Mouse (Mus musculus) midbrain, embryonic 12.5 days (tissue): ENCODE measurements around the gene Znhit3. TPM values are rescaled to one million over a fixed set of nuclear protein-coding genes. Genes with fewer than 3 reads are reported as not detected.

Source experiments
- ATAC-seq: fragments of 200-750 bp; cut with Nextera tagmentation; 2 replicates; pipeline ENCODE4 v1.8.0; 2017; ENCODE audit warnings: low read depth, moderate TSS enrichment, moderate library complexity; ENCODE audit not compliant: low FRiP score
- H3K27ac ChIP-seq: fragments of 300-500 bp; sonication (generic); replicated peaks from 2 replicates; pipeline ENCODE4 v1.5.1; 2016; ENCODE audit warnings: mild to moderate bottlenecking
- H3K27me3 ChIP-seq: fragments of 300-500 bp; sonication (generic); 2 replicates; pipeline ENCODE4 v1.6.1; 2016; ENCODE audit warnings: mild to moderate bottlenecking
- H3K36me3 ChIP-seq: fragments of 300-500 bp; sonication (generic); 2 replicates; pipeline ENCODE4 v1.6.1; 2016
- H3K4me1 ChIP-seq: fragments of 300-500 bp; sonication (generic); 2 replicates; pipeline ENCODE4 v1.6.1; 2016
- H3K4me2 ChIP-seq: fragments of 300-500 bp; sonication (generic); replicated peaks from 2 replicates; pipeline ENCODE4 v1.6.1; 2016; ENCODE audit warnings: mild to moderate bottlenecking, moderate library complexity
- H3K4me3 ChIP-seq: fragments of 300-500 bp; sonication (generic); 2 replicates; pipeline ENCODE4 v1.5.1; 2016; ENCODE audit warnings: mild to moderate bottlenecking
- H3K9ac ChIP-seq: fragments of 300-500 bp; sonication (generic); replicated peaks from 2 replicates; pipeline ENCODE4 v1.6.1; 2016; ENCODE audit warnings: mild to moderate bottlenecking, moderate library complexity
- H3K9me3 ChIP-seq: fragments of 300-500 bp; sonication (generic); 2 replicates; pipeline ENCODE4 v1.6.1; 2016; ENCODE audit warnings: mild to moderate bottlenecking
- WGBS: fragments of 180-500 bp; shearing (Covaris S2); methylation state at CpG from one replicate; pipeline ENCODE4 v1.1.7; 2016; 5-methylcytosine and 5-hydroxymethylcytosine counted together
- polyA plus RNA-seq: library from polyadenylated mRNA; unstranded; fragments of >200 nt; fragmentation: Nextera tagmentation; extraction: Ambion mirVana; gene quantifications from 2 replicates; pipeline ENCODE4 v1.2.1, GENCODE M21; 2016

Gene Znhit3
- polyA plus RNA-seq, 1 experiment from 2014 or later = 62.4 TPM

DNA sequence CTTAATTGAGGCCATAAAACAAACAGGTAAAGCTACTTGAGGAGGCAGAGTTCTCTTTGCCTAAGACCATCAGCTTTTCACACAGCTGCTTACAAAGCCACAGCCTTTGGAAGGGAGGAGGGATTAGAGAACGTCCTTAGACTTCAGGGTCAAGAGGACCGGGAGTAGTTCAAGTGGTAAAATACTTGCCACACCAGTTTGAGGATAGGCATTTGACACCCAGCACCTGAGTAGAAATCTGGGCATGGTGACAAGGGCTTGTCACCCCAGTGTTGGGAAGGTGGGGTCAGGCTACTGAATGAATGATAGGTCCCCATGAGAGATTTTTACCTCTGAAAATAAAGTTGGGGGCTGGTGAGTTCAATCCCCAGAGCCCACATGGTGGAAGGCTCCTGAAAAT is 36.4 kb upstream of the Znhit3 start:
- no peak overlapping the region for H3K4me3 ChIP-seq
- H3K9ac ChIP-seq = no peak overlapping the region
- H3K4me2 ChIP-seq = no peak overlapping the region
- H3K9me3 ChIP-seq = no peaks in the 10 kb centered on the region
- no peak overlapping the region for H3K27ac ChIP-seq
- no peak for ATAC-seq
- H3K27me3 ChIP-seq = peaks cover 24% of the 10 kb centered on the region
- H3K36me3 ChIP-seq = no peaks in the 10 kb centered on the region
- H3K4me1 ChIP-seq = peaks cover 5% of the 10 kb centered on the region; the same call in 1 of the 2 replicates
- 19% methylated on average over 2 of the region's 2 CpGs for WGBS

DNA sequence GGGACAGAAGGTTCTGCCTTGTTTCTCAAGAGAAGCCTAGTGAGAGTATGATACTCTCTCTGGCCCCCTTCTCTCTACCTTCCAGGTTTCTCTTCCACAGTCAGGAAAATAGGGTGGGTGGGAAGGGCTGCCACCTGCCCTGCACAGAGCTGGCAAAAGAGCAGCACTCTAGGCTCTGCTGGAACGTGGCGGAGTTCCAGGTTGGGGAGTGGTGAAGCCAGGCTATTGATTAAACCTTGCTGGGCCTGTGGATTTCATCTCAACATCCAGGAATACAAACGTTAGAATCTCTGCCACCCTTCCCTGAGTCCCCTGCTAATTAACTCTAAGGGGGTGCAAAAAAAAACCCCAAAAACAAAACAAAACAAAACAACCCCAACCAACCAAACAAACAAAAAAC is 32.4 kb upstream of the Znhit3 start:
- Histone ChIP-seq H3K4me3 (no peak overlapping the region), H3K27me3 (peaks cover 11% of the 10 kb centered on the region; the same call in 1 of the 2 replicates), H3K9ac (no peak overlapping the region), H3K4me2 (no peak overlapping the region), H3K36me3 (no peaks in the 10 kb centered on the region), H3K27ac (no peak overlapping the region), H3K9me3 (no peaks in the 10 kb centered on the region), H3K4me1 (peaks cover 22% of the 10 kb centered on the region)
- WGBS = 40% methylated on average over 3 of the region's 3 CpGs
- ATAC-seq = no peak

DNA sequence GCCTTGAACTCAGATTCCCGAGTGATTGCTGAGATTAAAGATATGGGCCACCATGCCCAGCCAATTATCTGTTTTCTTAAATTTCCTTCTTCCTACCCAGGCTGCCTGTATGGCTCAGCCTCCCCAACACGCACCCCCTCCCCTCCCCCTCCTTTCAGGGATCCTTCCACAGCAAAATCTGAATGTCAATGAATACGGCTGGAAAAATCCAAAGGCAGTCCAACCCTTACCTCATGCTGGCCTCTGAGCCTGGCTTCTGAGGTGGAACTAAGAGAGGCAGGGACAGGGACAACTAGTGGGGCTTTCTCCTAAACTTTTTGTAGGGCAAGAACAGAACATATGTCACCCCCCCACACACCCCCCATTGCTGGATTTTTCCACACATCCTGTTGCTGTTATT is 31.9 kb upstream of the Znhit3 start:
- Histone ChIP-seq H3K9ac (no peak overlapping the region), H3K4me2 (no peak overlapping the region), H3K9me3 (no peaks in the 10 kb centered on the region), H3K4me3 (no peak overlapping the region), H3K27me3 (peaks cover 14% of the 10 kb centered on the region), H3K36me3 (no peaks in the 10 kb centered on the region), H3K27ac (no peak overlapping the region), H3K4me1 (peaks cover 26% of the 10 kb centered on the region)
- 34% methylated on average over 3 of the region's 3 CpGs for WGBS
- no peak for ATAC-seq

DNA sequence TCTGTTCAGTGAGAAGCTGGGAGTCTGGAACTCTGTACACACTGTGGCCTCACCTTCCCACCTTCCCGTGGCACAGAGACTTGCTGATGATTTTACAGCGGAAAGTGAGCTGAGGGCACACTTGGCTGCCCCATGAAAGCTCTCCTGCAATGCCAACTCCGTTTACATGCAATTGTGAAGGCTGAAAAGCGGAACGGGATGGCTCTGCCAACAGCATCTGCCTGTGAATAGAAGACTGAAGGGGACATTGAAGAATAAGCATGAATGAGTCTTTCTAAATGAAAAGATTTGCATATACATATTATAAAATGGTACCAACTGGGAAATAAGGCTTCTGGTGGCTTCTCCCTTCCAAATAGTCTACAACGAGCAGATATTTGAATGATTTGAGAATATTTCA is 31.0 kb upstream of the Znhit3 start:
- Histone ChIP-seq H3K4me1 (peaks cover 26% of the 10 kb centered on the region), H3K4me3 (no peak overlapping the region)

DNA sequence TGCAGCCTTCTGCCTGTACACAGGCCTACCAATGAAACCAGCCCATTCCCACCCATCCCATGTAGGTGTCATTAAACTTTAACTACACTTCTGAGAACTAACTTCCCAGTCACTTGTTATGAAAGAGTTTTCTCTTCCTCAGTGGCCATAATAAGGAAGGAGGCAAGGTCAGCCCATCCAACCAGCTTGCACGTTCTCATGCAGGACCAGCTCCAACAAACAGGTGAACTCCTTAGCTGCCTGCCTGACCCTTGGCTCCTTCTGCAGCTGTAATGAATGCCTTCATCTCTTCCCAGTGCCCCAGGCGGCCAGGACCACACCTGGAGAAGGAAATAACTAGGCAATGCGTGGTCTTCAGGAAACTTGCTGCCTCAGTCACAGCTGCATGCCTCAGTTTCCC is 29.7 kb upstream of the Znhit3 start:
- Histone ChIP-seq H3K4me3 (no peak overlapping the region), H3K27me3 (peaks cover 20% of the 10 kb centered on the region), H3K27ac (no peak overlapping the region), H3K4me1 (peaks cover 26% of the 10 kb centered on the region), H3K4me2 (no peak overlapping the region), H3K9ac (no peak overlapping the region), H3K9me3 (no peaks in the 10 kb centered on the region), H3K36me3 (no peaks in the 10 kb centered on the region)
- 67% methylated on average over 3 of the region's 3 CpGs for WGBS
- ATAC-seq = no peak

More for the DNA sequence above, 31.0 kb upstream of the Znhit3 start:
- WGBS = 69% methylated on average over 6 of the region's 6 CpGs
- no peak for ATAC-seq
- no peaks in the 10 kb centered on the region for H3K9me3 ChIP-seq
- H3K9ac ChIP-seq = no peak overlapping the region
- H3K27me3 ChIP-seq = peaks cover 20% of the 10 kb centered on the region
- no peak overlapping the region for H3K4me2 ChIP-seq
- no peaks in the 10 kb centered on the region for H3K36me3 ChIP-seq
- no peak overlapping the region for H3K27ac ChIP-seq

DNA sequence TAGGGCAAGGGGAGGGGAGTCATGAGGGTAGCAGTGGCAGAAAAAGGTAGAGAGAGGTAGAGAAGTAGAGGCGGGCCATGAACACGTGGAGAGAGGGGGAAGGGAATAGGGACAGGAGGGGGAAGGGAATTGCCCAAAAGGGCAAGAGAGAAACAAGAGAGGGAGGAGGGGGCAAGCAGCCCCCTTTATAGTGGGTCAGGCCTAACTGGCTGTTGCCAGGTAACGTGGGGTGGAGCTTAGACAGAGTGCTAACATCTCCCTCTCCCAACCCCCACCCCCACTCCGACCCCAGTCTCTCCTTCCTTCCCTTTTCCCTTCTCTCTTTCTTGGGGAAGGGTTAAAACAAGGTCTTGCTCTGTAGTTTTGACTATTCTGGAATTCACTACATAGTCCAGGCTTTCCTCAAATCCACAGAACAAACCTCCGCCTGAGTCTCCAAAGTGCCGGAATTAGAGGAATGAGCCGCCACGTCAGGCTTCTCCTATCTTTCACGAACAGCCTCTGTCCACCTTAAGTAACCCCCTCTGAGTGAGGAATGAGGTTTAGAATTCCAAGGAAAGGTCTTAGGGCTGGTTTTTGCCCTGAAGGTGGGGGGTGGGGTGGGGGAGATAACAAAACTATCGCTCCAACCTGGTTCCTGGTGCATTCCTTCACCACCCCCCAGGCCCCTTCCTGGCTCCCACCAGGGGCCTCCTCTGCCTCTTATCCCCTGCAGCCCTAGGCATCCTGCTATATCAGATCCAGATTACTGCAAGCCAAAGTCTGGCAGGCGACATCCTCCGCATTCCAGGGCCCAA is 28.7 kb upstream of the Znhit3 start:
- no peak for ATAC-seq
- Histone ChIP-seq H3K36me3 (no peaks in the 10 kb centered on the region), H3K27me3 (peaks cover 20% of the 10 kb centered on the region), H3K27ac (no peak overlapping the region), H3K4me3 (no peak overlapping the region), H3K4me1 (peaks cover 26% of the 10 kb centered on the region), H3K4me2 (peak overlapping the region; percentile 47), H3K9ac (no peak overlapping the region), H3K9me3 (no peaks in the 10 kb centered on the region)
- WGBS = 2% methylated on average over 12 of the region's 12 CpGs

DNA sequence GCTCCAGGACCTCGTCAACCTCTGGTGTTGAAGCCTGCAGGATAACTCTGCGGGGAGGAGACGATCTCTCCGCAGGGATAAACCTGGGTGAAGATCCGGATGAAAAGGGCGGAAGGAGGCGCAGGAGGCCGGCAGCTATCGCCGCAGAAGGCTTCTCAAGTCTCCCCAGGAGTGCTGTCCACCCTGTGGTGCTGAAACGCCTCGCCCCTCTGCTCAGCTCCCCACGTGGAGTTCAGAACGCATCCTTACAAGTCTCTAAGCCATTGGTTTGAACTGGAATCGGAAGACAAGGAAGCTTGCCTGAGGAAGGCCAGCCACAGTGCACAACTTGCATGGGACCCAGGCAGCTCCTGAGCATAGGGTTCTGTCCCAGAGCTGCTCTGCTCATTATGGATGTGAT is 27.8 kb upstream of the Znhit3 start:
- Histone ChIP-seq H3K9me3 (no peaks in the 10 kb centered on the region), H3K9ac (peak overlapping the region; percentile 28; the same call in 1 of the 2 replicates), H3K4me2 (peak overlapping the region; percentile 47), H3K36me3 (no peaks in the 10 kb centered on the region), H3K4me1 (peaks cover 26% of the 10 kb centered on the region), H3K4me3 (peak overlapping the region; percentile 21), H3K27me3 (peaks cover 20% of the 10 kb centered on the region), H3K27ac (no peak overlapping the region)
- under 1% methylated on average over 15 of the region's 15 CpGs for WGBS
- ATAC-seq = no peak

DNA sequence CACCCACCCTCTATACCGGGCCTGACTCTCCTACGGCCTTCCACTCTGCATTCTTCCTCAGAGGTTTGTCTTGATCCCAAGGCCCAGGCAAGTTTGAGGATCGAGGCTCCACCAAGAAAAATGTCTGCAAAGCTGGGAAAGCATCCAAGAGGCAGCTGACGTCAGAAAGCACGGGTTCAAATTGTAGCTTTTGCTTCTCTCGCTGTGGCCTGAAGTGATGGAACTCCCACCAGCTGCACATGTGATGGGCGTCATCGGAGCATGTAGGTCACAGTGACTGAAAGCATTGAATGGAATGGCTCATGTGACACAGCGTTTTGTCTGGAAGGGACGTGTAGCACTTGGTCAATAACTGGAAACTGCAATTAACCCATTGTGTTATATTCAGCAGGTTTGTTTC is 24.0 kb upstream of the Znhit3 start:
- H3K27me3 ChIP-seq = peaks cover 15% of the 10 kb centered on the region
- H3K9ac ChIP-seq = no peak overlapping the region
- 80% methylated on average over 10 of the region's 10 CpGs for WGBS
- peaks cover 20% of the 10 kb centered on the region for H3K4me1 ChIP-seq
- no peaks in the 10 kb centered on the region for H3K36me3 ChIP-seq
- no peak overlapping the region for H3K4me2 ChIP-seq
- H3K9me3 ChIP-seq = no peaks in the 10 kb centered on the region
- ATAC-seq = no peak
- no peak overlapping the region for H3K27ac ChIP-seq
- no peak overlapping the region for H3K4me3 ChIP-seq

DNA sequence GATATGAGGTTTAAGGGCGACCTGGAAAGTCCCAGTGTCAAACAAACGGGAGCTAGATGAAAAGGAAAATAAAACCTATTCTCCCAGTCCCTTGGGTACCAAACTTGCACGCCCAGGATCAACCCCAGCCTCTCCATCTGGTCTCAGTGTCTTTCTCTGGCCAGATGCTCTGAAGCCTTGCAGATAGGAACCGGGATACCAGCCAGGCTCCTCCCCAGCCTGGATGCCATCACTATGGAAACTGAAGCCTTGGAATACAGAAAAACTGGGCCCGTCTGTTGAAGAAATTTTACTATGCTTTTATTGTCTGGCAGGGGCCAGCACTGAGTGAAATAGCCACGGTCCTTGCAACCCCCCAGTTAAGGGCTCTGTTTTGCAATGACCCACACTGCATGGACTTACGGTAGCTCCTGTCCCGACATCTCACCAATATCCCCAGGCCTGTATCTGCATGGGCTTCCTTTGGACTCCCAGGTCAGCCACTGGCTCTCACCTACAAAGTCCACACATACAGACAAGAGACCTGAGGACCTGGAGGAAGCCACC is 23.4 kb upstream of the Znhit3 start:
- H3K4me3 ChIP-seq = no peak overlapping the region
- H3K36me3 ChIP-seq = no peaks in the 10 kb centered on the region
- H3K27ac ChIP-seq = no peak overlapping the region
- no peak overlapping the region for H3K9ac ChIP-seq
- H3K9me3 ChIP-seq = no peaks in the 10 kb centered on the region
- ATAC-seq = no peak
- peaks cover 14% of the 10 kb centered on the region for H3K4me1 ChIP-seq
- WGBS = 57% methylated on average over 8 of the region's 8 CpGs
- peaks cover 14% of the 10 kb centered on the region for H3K27me3 ChIP-seq
- H3K4me2 ChIP-seq = no peak overlapping the region

DNA sequence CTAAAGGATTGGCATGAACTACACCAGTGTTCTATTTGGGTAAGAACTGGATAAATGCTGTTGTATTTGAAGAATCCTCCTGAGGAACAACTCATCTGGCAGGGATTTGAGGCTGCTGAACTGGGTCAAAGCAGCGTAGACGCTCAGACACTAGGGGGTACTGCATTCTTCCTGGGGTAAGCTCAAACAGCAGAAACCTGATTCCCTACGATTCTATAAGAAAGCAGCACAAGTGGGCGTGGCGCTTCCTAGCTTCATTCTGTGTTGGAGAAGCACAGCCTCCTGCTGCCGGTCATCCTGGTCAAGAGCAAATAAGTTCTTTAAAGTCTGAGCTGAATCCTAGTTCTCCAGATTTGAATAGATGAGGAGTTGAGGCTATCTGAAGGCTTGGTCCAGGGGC is 16.1 kb upstream of the Znhit3 start:
- no peaks in the 10 kb centered on the region for H3K9me3 ChIP-seq
- H3K4me2 ChIP-seq = no peak overlapping the region
- no peak overlapping the region for H3K9ac ChIP-seq
- no peak for ATAC-seq
- WGBS = 9% methylated on average over 6 of the region's 6 CpGs
- H3K36me3 ChIP-seq = no peaks in the 10 kb centered on the region
- no peaks in the 10 kb centered on the region for H3K27me3 ChIP-seq
- H3K27ac ChIP-seq = no peak overlapping the region
- no peaks in the 10 kb centered on the region for H3K4me1 ChIP-seq
- no peak overlapping the region for H3K4me3 ChIP-seq

DNA sequence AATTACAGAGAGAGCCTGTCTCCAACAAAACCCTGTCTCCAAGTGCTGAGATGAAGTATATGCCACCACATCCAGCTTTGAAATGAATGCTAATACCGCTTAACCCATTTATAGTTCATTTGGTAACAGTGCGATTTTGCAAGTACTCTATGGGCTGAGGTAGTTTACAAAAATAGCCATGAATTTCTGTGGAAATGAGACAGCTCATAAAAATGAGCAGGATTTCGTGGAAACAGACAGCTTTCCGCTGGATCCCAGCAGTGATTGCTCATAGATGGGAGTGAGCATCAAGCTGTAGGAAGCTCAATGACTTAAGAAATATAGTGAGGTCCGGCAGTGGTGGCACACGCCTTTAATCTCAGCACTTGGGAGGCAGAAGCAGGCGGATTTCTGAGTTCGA is 4.8 kb upstream of the Znhit3 start:
- Histone ChIP-seq H3K4me2 (no peak overlapping the region), H3K9ac (no peak overlapping the region), H3K27ac (no peak overlapping the region), H3K4me1 (peaks cover 11% of the 10 kb centered on the region; the same call in 1 of the 2 replicates), H3K9me3 (no peaks in the 10 kb centered on the region), H3K36me3 (no peaks in the 10 kb centered on the region), H3K4me3 (no peak overlapping the region), H3K27me3 (no peaks in the 10 kb centered on the region)
- ATAC-seq = no peak
- 92% methylated on average over 8 of the region's 8 CpGs for WGBS

DNA sequence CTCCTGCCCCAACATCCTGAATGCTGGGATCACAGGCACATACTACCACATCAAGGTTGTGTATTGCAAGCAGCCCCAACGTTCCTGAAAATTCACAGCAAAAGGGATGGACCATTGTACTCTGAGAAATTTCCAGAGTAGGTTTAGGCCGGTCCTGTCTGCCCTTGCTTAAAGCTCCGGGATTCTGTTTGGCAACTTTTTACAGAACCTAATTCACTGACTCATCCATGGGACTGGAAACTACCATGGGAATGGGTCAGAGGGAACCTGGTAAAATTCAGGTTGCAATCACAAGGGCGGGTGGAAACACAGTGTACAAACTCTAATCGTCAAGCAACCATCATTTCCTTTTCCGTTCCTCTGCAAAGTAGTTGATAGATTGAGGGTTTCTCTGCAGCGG is 3.8 kb upstream of the Znhit3 start:
- Histone ChIP-seq H3K4me3 (no peak overlapping the region), H3K36me3 (no peaks in the 10 kb centered on the region), H3K4me2 (no peak overlapping the region), H3K27me3 (no peaks in the 10 kb centered on the region), H3K4me1 (peaks cover 20% of the 10 kb centered on the region), H3K27ac (no peak overlapping the region), H3K9me3 (no peaks in the 10 kb centered on the region), H3K9ac (no peak overlapping the region)
- ATAC-seq = no peak
- 82% methylated on average over 7 of the region's 7 CpGs for WGBS
